Mouse (Mus musculus) heart, embryonic 11.5 days (tissue): ENCODE results near the gene Rbm20. TPM values are rescaled to one million over a fixed set of nuclear protein-coding genes. Genes with fewer than 3 reads are reported as not detected.
"Not testable (repeated sequence)": the region's sequence is repeated elsewhere in the genome, so short reads cannot be mapped to it uniquely, and the experiment has no call there.

Experiments
- ATAC-seq: fragments of 200-750 bp; cut with Nextera tagmentation; replicated peaks from 2 replicates; pipeline ENCODE4 v1.8.0; 2017; ENCODE audit warnings: moderate library complexity; ENCODE audit not compliant: insufficient number of reproducible peaks, low FRiP score, low TSS enrichment
- H3K27ac ChIP-seq: fragments of 300-500 bp; sonication (generic); 2 replicates; pipeline ENCODE4 v1.5.1; 2014; ENCODE audit warnings: mild to moderate bottlenecking, low read depth, low read length
- H3K27me3 ChIP-seq: fragments of 300-500 bp; sonication (generic); 2 replicates; pipeline ENCODE4 v1.6.1; 2014; ENCODE audit warnings: mild to moderate bottlenecking, low read length, mixed read lengths; ENCODE audit not compliant: control insufficient read depth, insufficient read depth
- H3K36me3 ChIP-seq: fragments of 300-500 bp; sonication (generic); 2 replicates; pipeline ENCODE4 v1.6.1; 2014; ENCODE audit warnings: mild to moderate bottlenecking, low read length, moderate library complexity, mixed read lengths; ENCODE audit not compliant: control insufficient read depth, insufficient read depth
- H3K4me1 ChIP-seq: fragments of 300-500 bp; sonication (generic); 2 replicates; pipeline ENCODE4 v1.6.1; 2014; ENCODE audit warnings: low read length; ENCODE audit not compliant: control insufficient read depth, insufficient read depth
- H3K4me2 ChIP-seq: fragments of 300-500 bp; sonication (generic); 2 replicates; pipeline ENCODE4 v1.6.1; 2014; ENCODE audit warnings: mild to moderate bottlenecking, moderate library complexity
- H3K4me3 ChIP-seq: fragments of 300-500 bp; sonication (generic); 2 replicates; pipeline ENCODE4 v1.5.1; 2014; ENCODE audit warnings: low read depth, low read length
- H3K9ac ChIP-seq: fragments of 300-500 bp; sonication (generic); 2 replicates; pipeline ENCODE4 v1.6.1; 2014; ENCODE audit warnings: mild to moderate bottlenecking, low read depth, low read length, moderate library complexity
- H3K9me3 ChIP-seq: fragments of 300-500 bp; sonication (generic); replicated peaks from 2 replicates; pipeline ENCODE4 v1.6.1; 2016; ENCODE audit warnings: low read length; ENCODE audit not compliant: control insufficient read depth
- WGBS: fragments of 180-500 bp; shearing (Covaris S2); extraction: QIAGEN DNeasy Blood & Tissue Kit; methylation state at CpG from one replicate; pipeline ENCODE4 v1.1.7; 2014; ENCODE audit not compliant: insufficient replicate concordance; 5-methylcytosine and 5-hydroxymethylcytosine counted together
- polyA plus RNA-seq: library from polyadenylated mRNA; unstranded; fragments of >200 nt; fragmentation: Nextera tagmentation; extraction: Ambion mirVana; gene quantifications from 2 replicates; pipeline ENCODE4 v1.2.1, GENCODE M21; 2014

Rbm20 gene
- polyA plus RNA-seq, 1 experiment from 2014 or later = 25.0 TPM

DNA sequence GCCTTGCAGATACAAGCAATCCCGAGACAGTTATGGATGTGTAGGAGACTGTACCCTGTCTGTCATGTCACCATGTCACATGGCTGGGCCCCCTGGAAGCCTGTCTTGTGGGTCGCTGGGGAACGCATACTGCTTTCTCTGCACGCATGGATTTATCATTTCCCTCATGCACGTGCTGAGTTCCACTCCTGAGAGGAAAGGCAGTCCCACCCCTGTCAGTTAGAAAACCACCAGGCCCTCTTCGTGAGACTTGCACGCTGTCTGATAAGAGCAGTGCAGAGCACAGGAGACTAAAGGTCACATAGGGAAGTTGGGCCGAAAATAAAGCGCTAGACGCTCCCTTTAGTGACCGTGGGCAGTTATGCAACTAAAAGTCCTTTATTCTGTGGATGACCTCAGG, 122.8 kb downstream of the Rbm20 start:
- no peak overlapping the region for H3K4me3 ChIP-seq
- H3K4me2 ChIP-seq = peak overlapping the region; percentile 11
- H3K4me1 ChIP-seq = peaks cover 64% of the 10 kb centered on the region
- H3K27me3 ChIP-seq = no peaks in the 10 kb centered on the region
- 18% methylated on average over 11 of the region's 11 CpGs for WGBS
- peak overlapping the region; percentile 81 for H3K27ac ChIP-seq
- H3K9me3 ChIP-seq = no peaks in the 10 kb centered on the region
- peak; percentile 32; the same call in 1 of the 2 replicates for ATAC-seq
- H3K9ac ChIP-seq = 0 out of 2 replicates have a peak overlapping the region, but pooled peaks have one; percentile 11
- no peaks in the 10 kb centered on the region for H3K36me3 ChIP-seq

DNA sequence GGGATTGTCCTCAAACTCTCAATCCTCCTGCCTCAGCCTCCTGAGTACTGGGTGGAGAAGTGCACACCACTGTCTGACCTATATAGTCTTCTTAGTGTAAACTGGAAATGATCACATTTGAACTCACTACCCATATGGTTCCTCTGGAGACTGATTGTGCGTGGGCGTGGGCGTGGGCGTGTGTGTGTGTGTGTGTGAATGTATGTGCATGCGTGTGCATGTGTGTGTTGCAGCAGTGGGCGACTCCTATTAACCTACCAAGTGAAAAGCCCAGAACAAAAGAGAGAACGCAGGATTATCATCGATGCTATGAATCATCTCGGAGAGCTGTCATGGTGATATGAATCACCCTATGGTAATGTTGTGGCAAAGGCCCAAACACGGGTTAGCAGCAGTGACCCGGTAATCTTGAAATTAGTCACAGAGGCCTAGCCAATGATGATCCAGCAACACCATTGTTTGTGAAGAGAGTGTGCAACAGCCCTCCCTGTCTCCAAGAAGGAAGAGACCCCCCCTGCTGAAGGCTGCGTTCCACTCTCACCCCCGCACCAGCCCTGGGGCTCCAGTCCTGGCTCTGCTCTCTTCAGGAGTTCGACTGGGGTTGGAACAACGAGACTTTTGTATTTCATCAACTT, 123.4 kb downstream of the Rbm20 start:
- Histone ChIP-seq H3K4me2 (no peak overlapping the region), H3K36me3 (no peaks in the 10 kb centered on the region), H3K4me3 (no peak overlapping the region), H3K9ac (no peak overlapping the region), H3K4me1 (peaks cover 69% of the 10 kb centered on the region), H3K27me3 (no peaks in the 10 kb centered on the region), H3K27ac (peak overlapping the region; percentile 81), H3K9me3 (no peaks in the 10 kb centered on the region)
- WGBS = 71% methylated on average over 15 of the region's 15 CpGs
- no peak for ATAC-seq

DNA sequence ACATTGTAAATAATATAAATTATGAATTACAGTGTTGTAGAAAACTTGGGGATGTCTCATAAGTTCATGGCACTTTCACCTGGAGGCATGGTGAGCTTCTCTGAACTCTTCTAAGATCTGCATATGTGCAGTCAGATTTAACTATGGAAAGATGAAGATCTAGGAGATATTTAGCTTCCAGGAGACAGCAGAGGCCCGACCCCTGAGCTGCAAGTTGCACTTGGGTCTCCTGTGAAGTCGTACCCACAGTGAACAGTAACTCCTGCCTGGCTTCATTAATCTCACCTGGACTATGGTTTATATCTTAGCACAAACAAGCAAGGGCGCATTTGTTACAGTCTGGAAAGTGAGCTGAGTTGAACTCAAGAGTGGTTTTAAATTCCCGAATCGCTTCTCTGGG, 124.3 kb downstream of the Rbm20 start:
- 61% methylated on average over 5 of the region's 5 CpGs for WGBS
- Histone ChIP-seq H3K27ac (peak overlapping the region; percentile 81), H3K27me3 (no peaks in the 10 kb centered on the region), H3K9ac (0 out of 2 replicates have a peak overlapping the region, but pooled peaks have one; percentile 30), H3K4me2 (0 out of 2 replicates have a peak overlapping the region, but pooled peaks have one; percentile 14), H3K4me3 (no peak overlapping the region), H3K36me3 (no peaks in the 10 kb centered on the region), H3K9me3 (no peaks in the 10 kb centered on the region), H3K4me1 (peaks cover 72% of the 10 kb centered on the region)
- ATAC-seq = no peak

DNA sequence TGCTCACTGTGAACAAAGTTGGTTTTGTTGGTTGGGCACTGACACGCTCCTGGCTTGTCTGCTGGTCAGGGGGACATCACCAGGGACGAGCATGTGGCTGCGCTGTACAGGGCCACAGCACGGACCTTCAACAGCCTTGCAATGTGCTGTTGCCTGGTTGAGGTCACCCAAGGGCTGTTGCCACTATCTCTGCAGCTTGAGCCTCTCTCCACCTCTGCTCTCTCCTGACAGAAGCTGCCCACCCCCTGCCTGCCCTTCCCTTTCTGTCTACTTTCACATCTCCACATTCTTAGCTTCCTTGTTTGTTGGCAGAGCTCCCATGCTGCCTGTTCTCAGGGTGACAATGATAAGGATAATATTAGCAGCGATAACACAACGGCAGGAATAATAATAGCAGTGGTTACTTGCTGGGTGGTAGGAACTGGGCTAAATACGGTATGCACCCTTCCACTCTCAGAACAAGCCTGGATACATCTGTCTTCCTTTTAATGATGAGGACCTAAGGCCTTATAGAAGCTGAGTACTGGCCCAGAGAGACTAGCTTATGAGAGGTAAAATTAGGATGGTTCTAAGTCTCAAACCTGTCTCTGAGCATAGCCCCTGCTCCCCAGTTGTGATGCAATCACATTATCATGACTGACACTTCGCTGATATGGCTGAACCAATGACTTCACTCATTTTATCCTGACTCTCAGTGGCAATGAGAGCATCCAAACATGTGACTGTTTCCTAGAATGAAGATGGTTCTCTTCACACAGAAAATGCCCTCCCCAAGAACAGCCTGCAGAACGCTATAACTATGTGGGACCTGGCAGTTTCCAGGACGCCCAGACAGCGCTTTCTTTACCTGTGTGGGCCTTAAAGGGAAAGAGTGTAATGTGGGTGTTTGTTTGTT, 124.9 kb downstream of the Rbm20 start:
- peak overlapping the region; percentile 17; the same call in 1 of the 2 replicates for H3K4me2 ChIP-seq
- H3K27me3 ChIP-seq = no peaks in the 10 kb centered on the region
- no peaks in the 10 kb centered on the region for H3K36me3 ChIP-seq
- H3K9ac ChIP-seq = 0 out of 2 replicates have a peak overlapping the region, but pooled peaks have one; percentile 30
- WGBS = 35% methylated on average over 11 of the region's 11 CpGs
- no peak overlapping the region for H3K4me3 ChIP-seq
- peak overlapping the region; percentile 81 for H3K27ac ChIP-seq
- peak; percentile 85 for ATAC-seq
- peaks cover 73% of the 10 kb centered on the region for H3K4me1 ChIP-seq
- H3K9me3 ChIP-seq = no peaks in the 10 kb centered on the region

DNA sequence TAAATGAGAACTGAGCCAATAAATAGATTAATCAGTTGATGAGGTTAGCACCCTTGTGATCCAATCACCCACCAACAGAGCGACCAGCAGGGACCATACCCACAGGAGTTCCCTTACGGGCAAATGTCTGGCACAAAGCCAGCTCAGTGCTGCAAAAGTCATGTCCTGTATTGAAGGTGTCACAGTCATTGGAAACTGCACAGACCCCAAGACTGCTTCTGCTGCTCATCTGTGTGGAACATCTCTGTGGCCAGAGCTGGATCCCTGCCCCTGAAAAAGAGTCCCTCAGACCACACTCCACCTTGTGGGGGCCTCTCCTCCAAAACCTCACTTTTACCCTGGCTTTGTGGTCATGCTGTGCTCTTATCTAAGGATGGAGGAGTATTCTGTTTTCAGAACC, 126.8 kb downstream of the Rbm20 start:
- Histone ChIP-seq H3K27ac (0 out of 2 replicates have a peak overlapping the region, but pooled peaks have one; percentile 1), H3K27me3 (no peaks in the 10 kb centered on the region), H3K4me2 (no peak overlapping the region), H3K4me1 (peaks cover 79% of the 10 kb centered on the region), H3K9me3 (no peaks in the 10 kb centered on the region), H3K36me3 (no peaks in the 10 kb centered on the region), H3K9ac (no peak overlapping the region), H3K4me3 (no peak overlapping the region)
- no peak for ATAC-seq
- WGBS = 47% methylated on average over 2 of the region's 2 CpGs

DNA sequence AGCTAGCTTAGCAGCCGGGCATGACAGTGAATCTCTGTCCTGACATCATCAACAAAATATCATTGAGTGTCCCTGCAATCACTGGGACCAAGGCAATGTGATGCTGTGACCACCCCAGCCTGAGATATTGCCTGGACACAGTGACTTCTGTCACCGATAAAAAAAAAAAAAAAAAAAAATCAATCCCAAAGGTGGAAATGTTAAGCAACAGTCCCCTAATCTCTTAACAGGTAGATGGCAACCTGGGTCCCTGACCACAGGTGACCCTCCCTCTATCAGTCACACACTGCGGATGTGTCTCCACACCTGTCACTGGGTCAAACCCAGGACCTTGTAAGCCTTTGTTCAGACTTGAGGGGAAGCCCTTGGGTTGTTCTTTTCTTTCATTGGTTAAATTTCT, 128.0 kb downstream of the Rbm20 start:
- no peak overlapping the region for H3K27ac ChIP-seq

DNA sequence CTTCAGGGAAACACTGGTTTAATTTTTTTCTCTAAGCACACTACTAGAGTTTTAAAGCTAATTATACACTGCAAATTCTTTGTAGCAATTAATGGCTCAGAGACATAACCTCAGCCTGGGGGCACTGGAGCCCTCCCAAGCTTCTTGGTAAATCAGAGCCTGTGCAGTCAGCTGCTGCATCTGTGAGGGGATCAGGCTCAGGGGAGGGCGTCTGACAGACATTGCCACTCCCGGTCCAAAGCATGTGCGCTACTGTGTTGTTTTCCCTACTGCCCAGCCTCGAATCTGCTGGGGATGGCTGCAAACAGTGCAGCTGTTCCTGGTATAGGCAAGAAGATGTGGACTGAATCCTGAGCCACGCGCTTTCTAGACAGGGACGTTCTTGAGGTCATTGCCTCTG, 129.0 kb downstream of the Rbm20 start:
- whole genome bisulfite sequencing = 35% methylated on average over 7 of the region's 7 CpGs
- Histone ChIP-seq H3K27ac (0 out of 2 replicates have a peak overlapping the region, but pooled peaks have one; percentile 59), H3K9me3 (no peaks in the 10 kb centered on the region), H3K4me3 (no peak overlapping the region), H3K4me2 (no peak overlapping the region), H3K4me1 (peaks cover 79% of the 10 kb centered on the region), H3K27me3 (no peaks in the 10 kb centered on the region), H3K36me3 (no peaks in the 10 kb centered on the region), H3K9ac (peak overlapping the region; percentile 39; the same call in 1 of the 2 replicates)
- ATAC-seq = no peak

More for the DNA sequence above, 128.0 kb downstream of the Rbm20 start:
- Histone ChIP-seq H3K27me3 (no peaks in the 10 kb centered on the region), H3K9ac (no peak overlapping the region), H3K36me3 (no peaks in the 10 kb centered on the region), H3K4me3 (no peak overlapping the region), H3K9me3 (no peaks in the 10 kb centered on the region), H3K4me1 (peaks cover 81% of the 10 kb centered on the region), H3K4me2 (no peak overlapping the region)
- WGBS = 52% methylated on average over 3 of the region's 3 CpGs
- no peak for ATAC-seq

DNA sequence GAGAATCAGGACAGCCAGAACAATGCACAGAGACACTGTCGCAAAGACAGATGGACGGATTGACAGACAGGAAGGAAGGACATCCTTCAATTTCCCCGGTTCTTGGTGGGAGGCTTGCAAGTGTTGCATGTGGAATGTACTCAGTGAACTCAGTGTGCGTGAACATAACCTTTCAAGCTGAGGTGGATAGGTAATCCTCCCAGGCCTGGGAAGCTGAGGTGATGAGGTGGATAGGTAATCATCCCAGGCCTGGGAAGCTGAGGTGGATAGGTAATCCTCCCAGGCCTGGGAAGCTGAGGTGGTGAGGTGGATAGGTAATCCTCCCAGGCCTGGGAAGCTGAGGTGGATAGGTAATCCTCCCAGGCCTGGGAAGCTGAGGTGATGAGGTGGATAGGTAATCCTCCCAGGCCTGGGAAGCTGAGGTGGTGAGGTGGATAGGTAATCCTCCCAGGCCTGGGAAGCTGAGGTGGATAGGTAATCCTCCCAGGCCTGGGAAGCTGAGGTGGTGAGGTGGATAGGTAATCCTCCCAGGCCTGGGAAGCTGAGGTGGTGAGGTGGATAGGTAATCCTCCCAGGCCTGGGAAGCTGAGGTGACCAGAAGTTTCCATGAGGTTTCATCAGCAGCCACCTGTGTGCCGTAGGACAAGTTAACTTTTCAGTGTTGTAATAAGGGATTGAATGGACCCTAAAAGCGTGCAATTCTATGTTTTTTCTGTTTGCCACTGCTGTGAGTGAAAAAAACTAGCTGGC, 129.6 kb downstream of the Rbm20 start:
- H3K27me3 ChIP-seq, H3K9me3 ChIP-seq, H3K4me2 ChIP-seq, ATAC-seq, H3K4me3 ChIP-seq, H3K36me3 ChIP-seq: not testable (repeated sequence)
- Histone ChIP-seq H3K4me1 (peaks cover 75% of the 10 kb centered on the region), H3K9ac (peak overlapping the region; percentile 39; the same call in 1 of the 2 replicates), H3K27ac (peak overlapping the region; percentile 81; the same call in 1 of the 2 replicates)
- WGBS = 67% methylated on average over 6 of the region's 6 CpGs
